Mouse (Mus musculus) C2C12 (cell line): Measurements from ENCODE around the gene Dnlz.

Source experiments
- CTCF ChIP-seq: IDR thresholded peaks from one replicate; pipeline ENCODE4 v1.5.1; 2011; ENCODE audit not compliant: control insufficient read depth, insufficient read depth, insufficient read length
- FOSL1 ChIP-seq: IDR thresholded peaks from one replicate; pipeline ENCODE4 v1.8.0; 2011; ENCODE audit warnings: mild to moderate bottlenecking, low read length; ENCODE audit not compliant: poor library complexity, insufficient read depth, severe bottlenecking
- USF1 ChIP-seq: IDR thresholded peaks from one replicate; pipeline ENCODE4 v1.6.1; 2011; ENCODE audit warnings: low read depth, mild to moderate bottlenecking, control low read depth, moderate library complexity

GRCm38 (mm10) chr2:26309739-26310138 is 42.2 kb downstream of the Dnlz start:
- no peak for TF ChIP-seq CTCF
- no peak for TF ChIP-seq FOSL1
- no peak for TF ChIP-seq USF1
